Mouse (Mus musculus) C2C12 (cell line): ENCODE measurements around the gene Dnajc25. TPM values are rescaled to one million over a fixed set of nuclear protein-coding genes. Genes with fewer than 3 reads are reported as not detected.

Experiments used
- H3K27me3 ChIP-seq: one replicate; pipeline ENCODE4 v1.6.1; 2011; ENCODE audit not compliant: control insufficient read depth, insufficient read depth, insufficient read length
- H3K36me3 ChIP-seq: one replicate; pipeline ENCODE4 v1.6.1; 2011; ENCODE audit not compliant: control insufficient read depth, insufficient read depth
- H3K4me3 ChIP-seq: one replicate; pipeline ENCODE4 v1.5.1; 2011; ENCODE audit warnings: mild to moderate bottlenecking, control low read depth; ENCODE audit not compliant: poor library complexity, insufficient read depth, severe bottlenecking
- H3K79me2 ChIP-seq: one replicate; pipeline ENCODE4 v1.6.1; 2011; ENCODE audit not compliant: control insufficient read depth, insufficient read depth
- H3K79me3 ChIP-seq: one replicate; pipeline ENCODE4 v1.6.1; 2011; ENCODE audit warnings: low read depth, control low read depth
- H3ac ChIP-seq: one replicate; pipeline ENCODE3; 2011; ENCODE audit warnings: low read depth; ENCODE audit not compliant: control insufficient read depth, insufficient read length
- CEBPB ChIP-seq: IDR thresholded peaks from one replicate; pipeline ENCODE4 v1.6.1; 2011; ENCODE audit warnings: low read depth, mild to moderate bottlenecking, control low read depth, moderate library complexity
- CTCF ChIP-seq: IDR thresholded peaks from one replicate; pipeline ENCODE4 v1.5.1; 2011; ENCODE audit not compliant: control insufficient read depth, insufficient read depth, insufficient read length
- FOSL1 ChIP-seq: IDR thresholded peaks from one replicate; pipeline ENCODE4 v1.8.0; 2011; ENCODE audit warnings: mild to moderate bottlenecking, low read length; ENCODE audit not compliant: poor library complexity, insufficient read depth, severe bottlenecking
- MAX ChIP-seq: IDR thresholded peaks from one replicate; pipeline ENCODE4 v1.6.1; 2011; ENCODE audit warnings: mild to moderate bottlenecking, control low read depth
- MYOD1 ChIP-seq: IDR thresholded peaks from one replicate; pipeline ENCODE4 v1.6.1; 2011; ENCODE audit warnings: low read depth; ENCODE audit not compliant: control insufficient read depth, insufficient read length
- MYOG ChIP-seq: IDR thresholded peaks from one replicate; pipeline ENCODE4 v1.6.1; 2011; ENCODE audit not compliant: control insufficient read depth, insufficient read length; ENCODE audit errors: extremely low read depth
- USF1 ChIP-seq: IDR thresholded peaks from one replicate; pipeline ENCODE4 v1.6.1; 2011; ENCODE audit warnings: low read depth, mild to moderate bottlenecking, control low read depth, moderate library complexity
- polyA plus RNA-seq: library from polyadenylated mRNA; unstranded; fragments of >200 nt; fragmentation: generic; extraction: Trizol; gene quantifications from one replicate; pipeline ENCODE4 v1.2.1, GENCODE M21; 2012; ENCODE audit warnings: missing spikeins

Dnajc25 gene
- polyA plus RNA-seq, 1 experiment, result 7.4 TPM

DNA sequence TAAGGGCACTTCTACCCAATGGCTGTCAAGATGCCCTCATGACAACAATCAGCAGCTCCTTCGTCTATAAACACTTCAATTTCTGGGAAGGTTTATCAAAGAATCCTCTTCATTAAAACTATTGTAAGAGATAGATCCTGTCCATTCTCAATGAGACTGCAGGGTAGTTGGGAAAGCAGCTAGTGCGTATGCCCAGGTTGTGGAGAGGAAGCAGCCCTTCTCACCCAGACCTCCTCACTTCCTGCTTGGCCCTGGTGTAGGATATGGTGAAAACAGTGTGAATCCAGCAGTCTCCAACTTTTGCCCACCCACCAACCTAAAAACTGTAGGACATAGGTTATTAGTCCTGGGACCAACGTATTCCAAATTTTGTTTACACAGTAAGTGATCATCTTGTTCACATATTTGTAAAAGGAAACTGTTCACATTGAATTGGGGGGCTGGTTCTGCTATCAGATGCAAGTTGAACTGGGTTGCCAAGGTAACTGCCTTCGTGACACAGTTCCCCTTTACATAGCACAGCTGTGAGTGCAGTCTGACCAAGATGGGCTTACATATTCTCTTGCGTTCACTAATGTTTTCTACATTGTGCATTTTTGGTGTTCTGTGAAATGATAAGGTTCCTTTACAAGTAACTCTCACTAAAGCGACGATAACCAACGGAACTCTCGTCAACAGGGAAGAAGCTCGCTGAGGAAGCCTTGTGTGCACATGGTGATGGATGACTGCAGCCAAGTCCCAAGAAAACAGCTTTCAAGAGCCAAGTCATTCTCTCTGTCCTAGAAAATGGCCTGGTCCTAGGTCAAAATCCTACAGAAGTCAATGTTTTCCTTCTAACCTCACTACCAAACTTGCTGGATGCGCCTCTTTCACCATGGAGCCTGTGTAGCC lies 45.8 kb downstream of the Dnajc25 start:
- H3K4me3 ChIP-seq, result no peak overlapping the region
- H3K27me3 ChIP-seq, result no peaks in the 10 kb centered on the region
- H3K36me3 ChIP-seq, result peaks cover 52% of the 10 kb centered on the region
- TF ChIP-seq MYOG (no peak), CTCF (no peak), USF1 (no peak), MYOD1 (no peak), FOSL1 (no peak), MAX (no peak), CEBPB (no peak)
- H3K79me3 ChIP-seq, result peaks cover 24% of the 10 kb centered on the region
- no peak overlapping the region for H3ac ChIP-seq
- peaks cover 38% of the 10 kb centered on the region for H3K79me2 ChIP-seq

GRCm38 (mm10) chr4:59043074-59043473 lies 48.2 kb downstream of the Dnajc25 start:
- no peaks in the 10 kb centered on the region for H3K27me3 ChIP-seq
- no peak overlapping the region for H3K4me3 ChIP-seq
- no peak overlapping the region for H3ac ChIP-seq
- TF ChIP-seq CEBPB (no peak), MAX (no peak), USF1 (no peak), MYOD1 (no peak), CTCF (no peak), FOSL1 (no peak), MYOG (no peak)
- peaks cover 9% of the 10 kb centered on the region for H3K79me3 ChIP-seq
- peaks cover 48% of the 10 kb centered on the region for H3K36me3 ChIP-seq
- H3K79me2 ChIP-seq, result peaks cover 14% of the 10 kb centered on the region

DNA sequence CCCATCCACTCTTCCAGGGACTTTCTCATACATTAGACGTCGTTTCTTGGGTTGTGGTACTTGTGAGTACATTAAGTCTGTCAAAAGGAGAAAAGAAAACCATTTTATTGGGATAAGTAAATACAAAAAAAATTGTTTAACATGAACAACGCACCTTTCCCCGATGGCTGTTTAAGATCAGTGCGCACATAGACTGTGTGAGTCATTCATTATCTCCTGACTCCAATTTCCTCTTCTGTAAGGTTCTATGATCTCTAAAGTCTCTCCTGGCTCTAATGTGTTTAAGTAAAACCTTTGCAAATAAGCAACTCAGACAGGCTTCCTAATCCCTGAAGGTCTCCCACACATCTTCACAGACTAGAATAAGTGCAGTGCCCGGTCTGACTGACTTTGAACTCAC lies 49.0 kb downstream of the Dnajc25 start:
- H3K4me3 ChIP-seq, result no peak overlapping the region
- H3K36me3 ChIP-seq, result peaks cover 42% of the 10 kb centered on the region
- H3K27me3 ChIP-seq, result no peaks in the 10 kb centered on the region
- TF ChIP-seq MAX (no peak), MYOD1 (no peak), MYOG (no peak), USF1 (no peak), CEBPB (no peak), FOSL1 (no peak), CTCF (no peak)
- peaks cover 6% of the 10 kb centered on the region for H3K79me2 ChIP-seq
- H3ac ChIP-seq, result no peak overlapping the region
- H3K79me3 ChIP-seq, result peaks cover 3% of the 10 kb centered on the region

- Histone ChIP-seq H3K27me3 (no peaks in the 10 kb centered on the region), H3K79me2 (no peaks in the 10 kb centered on the region), H3K36me3 (peaks cover 9% of the 10 kb centered on the region), H3K79me3 (no peaks in the 10 kb centered on the region), H3K4me3 (no peak overlapping the region), H3ac (no peak overlapping the region)
- no peak for TF ChIP-seq FOSL1
- no peak for TF ChIP-seq MAX
- TF ChIP-seq CEBPB, result no peak
- no peak for TF ChIP-seq CTCF
- TF ChIP-seq USF1, result no peak
- no peak for TF ChIP-seq MYOG
- TF ChIP-seq MYOD1, result no peak
Measured at GRCm38 (mm10) chr4:59047222-59047621, 52.4 kb downstream of the Dnajc25 start.

DNA sequence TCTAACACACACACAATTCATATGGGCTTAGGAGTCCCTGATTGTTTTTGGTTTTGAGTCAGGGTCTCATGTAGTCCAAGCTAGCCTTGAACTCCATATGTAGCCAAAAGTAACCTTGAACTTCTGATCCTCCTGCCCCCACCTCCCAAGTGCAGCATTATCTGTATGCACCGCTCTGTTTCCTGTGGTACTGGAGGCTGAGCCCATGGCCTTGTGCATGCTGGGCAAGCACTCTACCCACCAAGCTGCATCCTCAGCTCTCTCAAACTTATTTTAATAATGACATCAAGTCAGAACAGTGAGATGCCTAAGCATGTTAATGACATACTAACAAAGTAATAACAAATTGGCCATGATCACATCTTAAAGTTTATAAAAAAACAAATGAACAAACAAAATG lies 56.2 kb downstream of the Dnajc25 start:
- no peaks in the 10 kb centered on the region for H3K27me3 ChIP-seq
- H3K79me3 ChIP-seq, result no peaks in the 10 kb centered on the region
- no peak overlapping the region for H3K4me3 ChIP-seq
- H3K36me3 ChIP-seq, result no peaks in the 10 kb centered on the region
- H3K79me2 ChIP-seq, result no peaks in the 10 kb centered on the region
- TF ChIP-seq CTCF, result no peak
- no peak for TF ChIP-seq USF1
- TF ChIP-seq FOSL1, result no peak
- TF ChIP-seq MYOD1, result no peak
- TF ChIP-seq CEBPB, result no peak
- no peak for TF ChIP-seq MYOG
- no peak for TF ChIP-seq MAX
- H3ac ChIP-seq, result no peak overlapping the region

- Histone ChIP-seq H3ac (no peak overlapping the region), H3K27me3 (no peaks in the 10 kb centered on the region), H3K4me3 (no peak overlapping the region), H3K36me3 (no peaks in the 10 kb centered on the region), H3K79me2 (no peaks in the 10 kb centered on the region), H3K79me3 (no peaks in the 10 kb centered on the region)
- TF ChIP-seq USF1 (no peak), MYOD1 (no peak), MYOG (no peak), CEBPB (no peak)
Measured at GRCm38 (mm10) chr4:59057929-59058328, 63.1 kb downstream of the Dnajc25 start.
